Mouse (Mus musculus): Measurements from ENCODE around the gene Nol10. TPM values are rescaled to one million over a fixed set of nuclear protein-coding genes. Genes with fewer than 3 reads are reported as not detected.

Gene Nol10
- polyA plus RNA-seq, 1 experiment from 2014 or later, result 8.2 TPM

DNA sequence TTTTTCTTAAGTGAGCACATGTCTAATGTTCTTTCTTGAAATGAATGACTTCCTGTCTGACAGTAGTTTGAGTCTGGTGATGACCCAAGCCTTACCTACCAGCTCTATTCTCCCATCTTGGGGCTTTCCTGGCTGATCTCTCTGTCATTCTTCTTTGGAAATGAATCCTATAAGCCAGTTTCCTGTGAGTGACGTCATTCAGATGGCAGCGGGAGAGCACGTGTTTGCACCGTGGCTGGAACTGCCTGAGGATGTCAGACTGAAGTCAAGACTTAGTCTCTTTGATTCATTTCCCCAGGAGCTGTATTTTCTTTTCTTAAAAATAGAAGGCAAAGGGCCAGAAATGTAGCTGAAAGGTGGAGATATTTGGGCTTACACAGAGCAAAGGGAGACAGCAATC, 42.3 kb downstream of the Nol10 start:
- Histone ChIP-seq H3K4me2 (replicated peaks; ENCODE audit: low read depth) (no peak overlapping the region), H3K27me3 (ENCODE audit: control insufficient read depth, insufficient read depth, low read length) (no peaks in the 10 kb centered on the region), H3K9ac (ENCODE audit: low read length) (no peak overlapping the region), H3K4me3 (ENCODE audit: low read depth, low read length) (no peak overlapping the region), H3K27ac (replicated peaks) (no peak overlapping the region), H3K36me3 (ENCODE audit: control insufficient read depth, insufficient read depth, low read length) (no peaks in the 10 kb centered on the region), H3K9me3 (ENCODE audit: control insufficient read depth, low read length) (no peaks in the 10 kb centered on the region), H3K4me1 (replicated peaks; ENCODE audit: control insufficient read depth, insufficient read depth) (no peaks in the 10 kb centered on the region)
- no peak for TF ChIP-seq CTCF (IDR thresholded peaks at IDR 0.05; ENCODE audit: low read depth)
- TF ChIP-seq EP300 (optimal IDR thresholded peaks at IDR 0.05), result no peak
- 35% methylated on average over 4 of the region's 4 CpGs for WGBS
- DNase-seq (ENCODE audit: low spot score) (no peak), ATAC-seq (ENCODE audit: low FRiP score, low TSS enrichment) (no peak)

DNA sequence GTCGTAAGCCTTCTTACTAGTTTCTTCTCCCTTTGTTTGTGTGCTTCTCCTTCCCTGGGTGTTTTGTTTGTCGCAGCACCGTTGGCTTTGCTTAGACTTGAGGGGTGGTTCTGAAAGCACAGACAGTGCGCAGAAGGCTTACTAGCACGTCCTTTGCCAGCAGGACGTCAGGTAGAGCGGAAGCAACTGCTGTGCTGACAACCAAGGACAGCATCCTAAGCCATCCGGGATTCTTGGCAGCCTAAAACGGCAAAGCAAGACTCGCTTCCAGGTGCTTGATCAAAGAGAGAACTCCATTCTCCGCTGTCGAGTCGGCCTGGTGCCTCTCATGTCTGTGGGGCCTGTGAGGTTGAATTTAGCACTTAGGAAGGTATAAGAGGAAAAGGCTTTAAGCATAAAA, 44.9 kb downstream of the Nol10 start:
- ATAC-seq (ENCODE audit: low FRiP score, low TSS enrichment), result no peak
- DNase-seq (ENCODE audit: low spot score), result no peak
- Histone ChIP-seq H3K27me3 (ENCODE audit: control insufficient read depth, insufficient read depth, low read length) (no peaks in the 10 kb centered on the region), H3K4me2 (replicated peaks; ENCODE audit: low read depth) (no peak overlapping the region), H3K4me1 (replicated peaks; ENCODE audit: control insufficient read depth, insufficient read depth) (no peaks in the 10 kb centered on the region), H3K27ac (replicated peaks) (no peak overlapping the region), H3K9ac (ENCODE audit: low read length) (no peak overlapping the region), H3K36me3 (ENCODE audit: control insufficient read depth, insufficient read depth, low read length) (no peaks in the 10 kb centered on the region), H3K9me3 (ENCODE audit: control insufficient read depth, low read length) (no peaks in the 10 kb centered on the region), H3K4me3 (ENCODE audit: low read depth, low read length) (no peak overlapping the region)
- WGBS, result 74% methylated on average over 13 of the region's 13 CpGs
- TF ChIP-seq CTCF (IDR thresholded peaks at IDR 0.05; ENCODE audit: low read depth) (no peak), EP300 (optimal IDR thresholded peaks at IDR 0.05) (no peak)

- no peak overlapping the region for H3K27ac ChIP-seq (replicated peaks)
- no peaks in the 10 kb centered on the region for H3K9me3 ChIP-seq (ENCODE audit: control insufficient read depth, low read length)
- no peak overlapping the region for H3K4me3 ChIP-seq (ENCODE audit: low read depth, low read length)
- no peaks in the 10 kb centered on the region for H3K27me3 ChIP-seq (ENCODE audit: control insufficient read depth, insufficient read depth, low read length)
- H3K36me3 ChIP-seq (ENCODE audit: control insufficient read depth, insufficient read depth, low read length), result no peaks in the 10 kb centered on the region
- DNase-seq (ENCODE audit: low spot score) (no peak), ATAC-seq (ENCODE audit: low FRiP score, low TSS enrichment) (no peak)
- no peak overlapping the region for H3K4me2 ChIP-seq (replicated peaks; ENCODE audit: low read depth)
- H3K4me1 ChIP-seq (replicated peaks; ENCODE audit: control insufficient read depth, insufficient read depth), result no peaks in the 10 kb centered on the region
- WGBS, result 43% methylated on average over 2 of the region's 2 CpGs
- TF ChIP-seq EP300 (optimal IDR thresholded peaks at IDR 0.05) (no peak), CTCF (IDR thresholded peaks at IDR 0.05; ENCODE audit: low read depth) (no peak)
- no peak overlapping the region for H3K9ac ChIP-seq (ENCODE audit: low read length)
These were observed 48.9 kb downstream of the Nol10 start for GRCm38 (mm10) chr12:17397150-17397549.

DNA sequence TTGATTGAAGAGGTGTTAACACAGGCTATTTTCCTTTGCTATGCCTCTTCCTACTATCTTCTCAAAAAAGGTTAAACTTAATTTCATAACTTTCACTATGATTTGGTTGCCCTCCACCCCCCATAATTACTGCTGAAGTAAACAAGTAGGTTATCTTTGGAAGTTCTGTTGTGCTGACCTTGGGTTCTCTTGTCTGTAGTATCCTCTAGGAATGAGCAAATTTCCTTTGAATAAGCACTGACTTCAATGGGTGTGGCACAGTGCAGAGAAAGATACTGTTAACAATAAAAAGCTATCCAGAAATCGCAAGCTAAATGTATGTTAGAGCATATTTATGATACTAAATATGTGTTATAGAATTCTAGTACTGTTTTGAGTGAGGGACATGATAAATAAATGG, 53.2 kb downstream of the Nol10 start:
- no peak for DNase-seq (ENCODE audit: low spot score)
- no peak for TF ChIP-seq CTCF (IDR thresholded peaks at IDR 0.05; ENCODE audit: low read depth)
- no peak for TF ChIP-seq EP300 (optimal IDR thresholded peaks at IDR 0.05)
- H3K4me1 ChIP-seq (replicated peaks; ENCODE audit: control insufficient read depth, insufficient read depth), result no peaks in the 10 kb centered on the region
- no peak for ATAC-seq (ENCODE audit: low FRiP score, low TSS enrichment)
- no peaks in the 10 kb centered on the region for H3K27me3 ChIP-seq (ENCODE audit: control insufficient read depth, insufficient read depth, low read length)
- 68% methylated on average over 1 of the region's 1 CpGs for WGBS
- no peak overlapping the region for H3K4me3 ChIP-seq (ENCODE audit: low read depth, low read length)
- H3K36me3 ChIP-seq (ENCODE audit: control insufficient read depth, insufficient read depth, low read length), result peaks cover 6% of the 10 kb centered on the region; the same call in 1 of the 2 replicates
- H3K27ac ChIP-seq (replicated peaks), result no peak overlapping the region
- H3K4me2 ChIP-seq (replicated peaks; ENCODE audit: low read depth), result no peak overlapping the region
- H3K9ac ChIP-seq (ENCODE audit: low read length), result no peak overlapping the region
- H3K9me3 ChIP-seq (ENCODE audit: control insufficient read depth, low read length), result no peaks in the 10 kb centered on the region

- Histone ChIP-seq H3K4me1 (replicated peaks; ENCODE audit: control insufficient read depth, insufficient read depth) (no peaks in the 10 kb centered on the region), H3K36me3 (ENCODE audit: control insufficient read depth, insufficient read depth, low read length) (peaks cover 6% of the 10 kb centered on the region; the same call in 1 of the 2 replicates), H3K9me3 (ENCODE audit: control insufficient read depth, low read length) (no peaks in the 10 kb centered on the region), H3K4me3 (ENCODE audit: low read depth, low read length) (no peak overlapping the region), H3K27me3 (ENCODE audit: control insufficient read depth, insufficient read depth, low read length) (no peaks in the 10 kb centered on the region), H3K27ac (replicated peaks) (no peak overlapping the region), H3K9ac (ENCODE audit: low read length) (no peak overlapping the region), H3K4me2 (replicated peaks; ENCODE audit: low read depth) (no peak overlapping the region)
- ATAC-seq (ENCODE audit: low FRiP score, low TSS enrichment), result no peak
- 59% methylated on average over 3 of the region's 3 CpGs for WGBS
- TF ChIP-seq EP300 (optimal IDR thresholded peaks at IDR 0.05) (no peak), CTCF (IDR thresholded peaks at IDR 0.05; ENCODE audit: low read depth) (no peak)
- DNase-seq (ENCODE audit: low spot score), result no peak
These were observed 53.9 kb downstream of the Nol10 start for GRCm38 (mm10) chr12:17402116-17402515.

DNA sequence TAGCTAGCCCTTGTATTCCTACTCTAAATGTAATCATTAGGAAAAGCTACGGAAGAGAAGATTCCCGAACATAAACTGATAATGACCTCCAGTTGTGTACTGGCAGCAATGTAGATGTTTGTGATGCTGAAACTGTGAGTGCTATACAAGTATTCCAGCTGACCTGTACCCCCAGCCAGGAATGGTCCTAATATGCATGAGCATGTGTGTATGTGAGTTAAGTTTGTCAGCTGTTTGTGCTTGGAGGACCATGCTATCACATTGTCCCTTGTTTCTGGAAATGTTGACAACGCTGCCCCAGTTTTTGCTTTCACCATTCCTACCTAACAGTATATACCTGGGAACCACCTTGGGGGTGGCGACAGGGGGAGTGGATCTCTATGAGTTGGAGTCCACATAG, 55.7 kb downstream of the Nol10 start:
- peaks cover 9% of the 10 kb centered on the region for H3K36me3 ChIP-seq (ENCODE audit: control insufficient read depth, insufficient read depth, low read length)
- no peaks in the 10 kb centered on the region for H3K9me3 ChIP-seq (ENCODE audit: control insufficient read depth, low read length)
- no peaks in the 10 kb centered on the region for H3K27me3 ChIP-seq (ENCODE audit: control insufficient read depth, insufficient read depth, low read length)
- no peak overlapping the region for H3K27ac ChIP-seq (replicated peaks)
- no peaks in the 10 kb centered on the region for H3K4me1 ChIP-seq (replicated peaks; ENCODE audit: control insufficient read depth, insufficient read depth)
- DNase-seq (ENCODE audit: low spot score) (no peak), ATAC-seq (ENCODE audit: low FRiP score, low TSS enrichment) (no peak)
- H3K9ac ChIP-seq (ENCODE audit: low read length), result no peak overlapping the region
- TF ChIP-seq CTCF (IDR thresholded peaks at IDR 0.05; ENCODE audit: low read depth), result no peak
- TF ChIP-seq EP300 (optimal IDR thresholded peaks at IDR 0.05), result no peak
- H3K4me2 ChIP-seq (replicated peaks; ENCODE audit: low read depth), result no peak overlapping the region
- 94% methylated on average over 4 of the region's 4 CpGs for WGBS
- H3K4me3 ChIP-seq (ENCODE audit: low read depth, low read length), result no peak overlapping the region

All from stomach, postnatal 0 days (tissue).